Mouse (Mus musculus): Measurements from ENCODE around the gene Mycbp. TPM values are rescaled to one million over a fixed set of nuclear protein-coding genes. Genes with fewer than 3 reads are reported as not detected.

Gene Mycbp
- total RNA-seq (2015) (44.8 and 49.6 TPM in 2 replicates), total RNA-seq (2017) (31.0 and 34.5 TPM in 2 replicates)

GRCm38 (mm10) chr4:123904333-123905125, at the start of gene Mycbp:
TSS of gene Mycbp (plus strand) at chr4:123904832.
- ATAC-seq (replicated peaks; ENCODE audit: poor library complexity): peak; percentile 96

DNA sequence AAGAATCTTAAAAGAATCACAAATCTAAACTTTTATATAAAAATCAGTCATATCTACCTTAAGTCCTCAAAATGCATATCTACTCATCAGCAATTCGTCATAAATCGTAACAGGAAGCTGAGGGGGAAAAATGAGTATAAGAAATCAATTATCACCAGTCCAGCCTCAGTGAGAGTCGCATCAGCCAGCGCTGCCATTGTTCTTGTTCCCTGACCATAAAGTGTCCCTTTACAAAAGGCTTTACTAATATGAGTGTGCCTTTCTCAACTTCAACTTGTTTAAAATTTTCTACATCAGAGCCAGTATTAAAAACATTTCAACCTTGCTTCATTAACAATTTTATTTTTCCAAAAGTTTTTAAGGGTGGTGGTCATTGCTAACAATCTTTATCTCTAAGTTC, 47.7 kb upstream of the Mycbp start:
- ATAC-seq (replicated peaks; ENCODE audit: poor library complexity): no peak

DNA sequence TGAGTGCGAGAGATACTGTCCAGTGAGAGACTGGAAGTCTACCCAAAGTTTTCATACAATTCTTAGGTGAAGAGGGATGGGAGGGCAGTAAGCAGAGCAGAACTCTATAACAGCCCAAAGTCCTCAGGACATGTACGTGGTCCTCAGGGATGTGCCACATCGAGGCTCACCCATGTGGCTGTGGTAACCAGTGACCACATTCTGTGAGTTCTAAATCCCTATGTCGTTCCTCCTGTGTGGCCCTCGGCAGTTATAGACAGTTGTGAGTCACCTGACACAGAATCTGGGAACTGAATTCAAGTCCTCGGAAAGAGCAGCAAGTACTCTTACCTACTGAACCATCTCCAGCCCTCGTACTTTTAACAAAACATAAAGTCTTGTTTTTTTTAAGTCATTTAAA, 46.5 kb upstream of the Mycbp start:
- ATAC-seq (replicated peaks; ENCODE audit: poor library complexity): no peak

- ATAC-seq (replicated peaks; ENCODE audit: poor library complexity): no peak
Measured at GRCm38 (mm10) chr4:123859379-123859778, 45.3 kb upstream of the Mycbp start, which contains the start of gene 4933427I04Rik. TSS of gene 4933427I04Rik (plus strand) at chr4:123859679.

DNA sequence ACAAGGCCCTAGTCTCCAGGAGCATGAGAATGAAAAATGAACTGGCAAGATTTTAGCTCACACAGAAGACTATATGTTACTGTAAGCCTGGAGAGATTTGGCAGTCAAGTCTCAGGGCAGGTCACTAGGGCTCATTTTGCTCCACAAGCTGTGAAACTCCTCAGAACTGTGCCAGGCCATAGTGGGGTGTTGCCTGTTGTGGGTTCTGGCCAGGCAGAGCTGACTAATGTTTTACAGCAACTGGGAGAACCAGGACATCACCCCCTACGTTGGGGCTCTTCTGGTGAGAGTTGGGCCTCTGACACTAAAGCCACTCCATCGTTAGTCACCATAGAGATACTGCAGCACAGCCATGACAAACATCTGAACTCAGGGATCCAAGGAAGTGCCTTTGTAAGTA, 44.8 kb upstream of the Mycbp start:
- ATAC-seq (replicated peaks; ENCODE audit: poor library complexity): no peak

GRCm38 (mm10) chr4:123860621-123861020, 44.0 kb upstream of the Mycbp start:
- no peak for ATAC-seq (replicated peaks; ENCODE audit: poor library complexity)

DNA sequence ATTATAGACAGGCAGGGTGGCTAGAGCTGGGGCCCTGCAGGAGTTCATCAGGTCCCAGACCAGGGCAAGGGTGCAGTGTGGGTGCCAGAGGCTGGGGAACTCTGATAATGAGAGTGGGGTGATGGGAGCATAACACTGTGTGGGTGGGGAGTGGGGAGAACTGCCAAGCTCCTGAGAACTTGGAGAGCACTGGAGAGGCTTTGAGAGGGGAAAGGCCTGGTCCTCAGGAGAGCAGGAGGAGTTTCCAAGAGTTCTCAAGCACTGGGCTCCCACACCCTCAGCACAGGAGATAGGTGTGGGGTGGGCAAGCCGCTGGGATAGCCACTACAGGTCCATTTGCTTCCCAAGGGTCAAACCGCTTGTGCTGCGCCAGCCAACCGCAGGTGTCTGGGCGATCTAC, 10.9 kb upstream of the Mycbp start:
- ATAC-seq (replicated peaks; ENCODE audit: poor library complexity): no peak

DNA sequence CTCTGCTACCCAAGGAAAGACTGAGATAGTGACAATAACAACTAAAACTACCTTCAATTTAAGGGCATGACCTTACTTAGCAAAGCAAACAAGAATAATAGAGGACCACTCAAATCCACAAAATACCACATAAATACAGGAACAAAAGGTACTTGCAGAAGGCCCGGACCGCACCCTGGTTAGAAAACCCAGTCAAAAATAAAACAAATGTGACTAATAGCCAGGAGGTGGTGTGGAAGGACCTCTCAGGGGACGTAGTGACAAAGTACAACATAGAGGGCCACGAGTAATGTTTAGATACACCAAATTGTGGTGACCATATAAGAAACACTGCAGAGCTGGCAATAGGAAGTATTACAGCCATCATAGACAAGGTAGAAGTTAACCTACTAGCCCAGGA, 10.3 kb upstream of the Mycbp start:
- no peak for ATAC-seq (replicated peaks; ENCODE audit: poor library complexity)

DNA sequence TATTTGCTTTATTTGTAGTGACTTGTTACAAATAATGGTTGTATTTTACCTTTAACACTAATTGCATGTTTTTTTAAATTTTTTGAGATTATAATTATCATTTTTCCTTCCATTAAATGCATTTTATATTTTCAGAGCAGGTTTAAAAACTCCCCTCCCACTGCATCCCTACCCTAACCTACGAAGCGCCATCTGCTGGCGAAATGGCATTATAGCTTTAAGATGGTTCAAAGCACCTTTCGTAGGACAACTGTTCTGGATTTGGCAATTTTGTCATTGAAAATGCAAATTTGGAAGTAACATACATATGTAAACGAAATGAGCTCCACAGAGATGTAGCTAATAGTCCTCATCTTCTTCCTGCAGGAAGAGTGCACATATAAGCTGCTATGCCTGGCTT, 5.9 kb upstream of the Mycbp start:
- ATAC-seq (replicated peaks; ENCODE audit: poor library complexity): peak; percentile 75

GRCm38 (mm10) chr4:123903432-123903831, 1.2 kb upstream of the Mycbp start:
- no peak for ATAC-seq (replicated peaks; ENCODE audit: poor library complexity)

- ATAC-seq (replicated peaks; ENCODE audit: poor library complexity): peak; percentile 6; the same call in 1 of the 2 replicates
Measured at GRCm38 (mm10) chr4:123905126-123905668, 565 bp downstream of the Mycbp start.

DNA sequence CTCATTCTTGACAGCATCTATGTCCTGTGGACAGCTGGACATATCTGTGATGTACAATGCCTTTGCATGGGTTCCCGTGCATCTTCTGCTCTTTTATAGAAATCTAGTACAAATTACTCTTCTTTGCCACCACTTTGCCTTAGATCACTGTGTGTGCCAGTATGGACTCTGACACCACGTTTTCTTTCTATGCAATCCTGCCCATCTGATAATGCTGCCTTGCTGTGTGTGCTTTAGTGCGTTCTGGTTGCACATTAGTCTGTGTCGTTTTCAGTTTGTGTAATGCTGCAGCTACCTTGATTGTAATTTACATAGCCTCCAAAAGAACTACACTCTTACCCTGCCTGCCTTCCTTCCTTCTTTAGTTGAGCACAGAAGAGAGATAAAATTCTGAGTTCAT, 6.9 kb downstream of the Mycbp start:
- ATAC-seq (replicated peaks; ENCODE audit: poor library complexity): no peak

DNA sequence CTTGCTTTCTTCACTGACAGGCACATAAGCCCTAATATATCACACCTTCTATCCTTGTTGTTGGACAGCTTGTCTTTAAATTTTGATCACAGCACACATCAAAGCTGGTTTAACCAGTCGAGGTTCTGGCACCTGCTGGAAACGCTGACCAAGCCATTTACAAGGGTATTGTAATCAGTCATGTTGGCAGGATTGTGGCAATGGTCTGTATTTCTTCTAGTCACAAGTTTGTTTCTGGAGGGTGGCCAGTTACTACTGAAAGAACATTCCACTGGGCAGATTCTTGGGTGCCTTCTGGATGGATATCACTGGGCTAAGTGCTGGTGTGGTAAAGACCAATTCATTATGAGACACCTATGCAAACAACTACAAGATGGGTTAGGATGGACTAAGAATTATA, 7.8 kb downstream of the Mycbp start:
- ATAC-seq (replicated peaks; ENCODE audit: poor library complexity): no peak

GRCm38 (mm10) chr4:123916748-123917547, 12.3 kb downstream of the Mycbp start, which contains the start of gene Rragc:
TSS of gene Rragc (plus strand) at chr4:123917446.
- ATAC-seq (replicated peaks; ENCODE audit: poor library complexity): peak; percentile 93

DNA sequence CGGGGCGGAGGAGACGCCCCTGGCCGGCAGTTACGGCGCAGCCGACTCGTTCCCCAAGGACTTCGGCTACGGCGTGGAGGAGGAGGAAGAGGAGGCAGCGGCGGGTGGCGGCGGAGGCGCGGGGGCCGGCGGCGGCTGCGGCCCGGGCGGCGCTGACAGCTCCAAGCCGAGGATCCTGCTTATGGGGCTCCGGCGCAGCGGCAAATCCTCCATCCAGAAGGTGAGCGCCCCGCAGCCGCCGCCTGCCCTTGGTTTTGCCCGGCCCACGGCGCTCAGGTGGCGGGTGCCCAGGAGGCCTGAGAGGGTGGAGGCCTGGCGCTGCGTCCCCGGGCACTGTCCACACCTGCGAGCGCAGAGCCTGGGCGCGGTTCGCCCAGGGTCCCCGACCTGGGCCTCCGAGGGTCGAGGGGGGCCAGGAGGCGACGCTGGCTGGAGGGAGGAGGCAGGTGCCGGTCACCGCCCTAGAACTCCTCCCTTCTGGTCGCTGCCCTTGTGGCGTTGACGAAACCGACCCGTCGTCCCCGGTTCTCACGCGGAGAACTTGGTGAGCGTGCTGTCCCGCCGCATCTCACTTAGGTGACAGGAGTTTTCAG, 13.0 kb downstream of the Mycbp start, which contains the start of gene 4930535I16Rik:
4930535I16Rik (minus strand) TSS at position 475 of the 593 bp plus-strand sequence.
- ATAC-seq (replicated peaks; ENCODE audit: poor library complexity): peak; percentile 33

GRCm38 (mm10) chr4:123918851-123919250, 14.2 kb downstream of the Mycbp start:
- no peak for ATAC-seq (replicated peaks; ENCODE audit: poor library complexity)

GRCm38 (mm10) chr4:123921055-123921565, 16.5 kb downstream of the Mycbp start:
- ATAC-seq (replicated peaks; ENCODE audit: poor library complexity): no peak

GRCm38 (mm10) chr4:123927961-123928360, 23.3 kb downstream of the Mycbp start:
- ATAC-seq (replicated peaks; ENCODE audit: poor library complexity): peak; percentile 99

DNA sequence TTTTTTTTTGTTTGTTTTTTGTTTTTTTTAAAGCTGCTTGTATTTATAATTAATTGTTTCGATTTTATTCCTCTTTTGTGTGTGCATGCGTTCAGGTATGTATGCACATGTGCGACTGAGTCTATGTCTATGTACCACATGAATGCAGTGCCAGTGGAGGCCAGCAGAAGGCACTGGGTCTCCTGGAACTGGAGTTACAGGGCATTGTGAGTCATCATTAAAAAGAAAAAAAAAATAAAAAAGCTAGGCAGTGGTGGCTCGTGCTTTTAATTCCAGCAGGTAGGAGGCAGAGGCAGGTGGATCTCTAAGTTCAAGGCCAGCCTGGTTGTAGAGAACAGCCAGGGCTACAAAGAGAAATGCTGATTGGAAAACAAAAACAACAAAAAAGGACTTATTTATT, 25.4 kb downstream of the Mycbp start:
- no peak for ATAC-seq (replicated peaks; ENCODE audit: poor library complexity)

- ATAC-seq (replicated peaks; ENCODE audit: poor library complexity): no peak
Measured at GRCm38 (mm10) chr4:123934306-123934705, 29.7 kb downstream of the Mycbp start.

DNA sequence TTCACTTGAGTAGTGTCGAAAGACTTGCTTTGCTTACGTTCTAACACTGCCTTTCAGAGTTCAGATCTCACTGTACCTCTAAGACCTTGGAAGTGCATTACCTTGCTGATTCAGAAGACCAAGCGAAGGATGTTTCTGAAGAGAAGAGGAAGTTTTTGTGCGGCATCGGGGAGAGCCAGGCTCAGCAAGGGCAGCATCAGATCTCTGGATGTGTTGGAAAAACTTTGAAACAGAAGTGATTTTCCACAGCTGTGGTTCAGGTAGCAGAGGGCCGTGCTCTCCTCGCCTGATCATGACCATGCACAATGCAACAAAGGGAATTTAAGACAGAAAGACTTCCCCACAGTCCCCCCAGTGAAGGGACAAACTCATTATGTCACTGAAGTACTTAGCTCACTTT, 31.4 kb downstream of the Mycbp start:
- ATAC-seq (replicated peaks; ENCODE audit: poor library complexity): no peak

Measured in megakaryocyte progenitor cell, adult 5-6 weeks (primary cell).